Mouse (Mus musculus): ENCODE measurements around the gene Slc4a1. TPM values are rescaled to one million over a fixed set of nuclear protein-coding genes. Genes with fewer than 3 reads are reported as not detected.

The Slc4a1 gene
- total RNA-seq, 2 experiments from 2014 or later = 26.6 to 64.2 TPM

DNA sequence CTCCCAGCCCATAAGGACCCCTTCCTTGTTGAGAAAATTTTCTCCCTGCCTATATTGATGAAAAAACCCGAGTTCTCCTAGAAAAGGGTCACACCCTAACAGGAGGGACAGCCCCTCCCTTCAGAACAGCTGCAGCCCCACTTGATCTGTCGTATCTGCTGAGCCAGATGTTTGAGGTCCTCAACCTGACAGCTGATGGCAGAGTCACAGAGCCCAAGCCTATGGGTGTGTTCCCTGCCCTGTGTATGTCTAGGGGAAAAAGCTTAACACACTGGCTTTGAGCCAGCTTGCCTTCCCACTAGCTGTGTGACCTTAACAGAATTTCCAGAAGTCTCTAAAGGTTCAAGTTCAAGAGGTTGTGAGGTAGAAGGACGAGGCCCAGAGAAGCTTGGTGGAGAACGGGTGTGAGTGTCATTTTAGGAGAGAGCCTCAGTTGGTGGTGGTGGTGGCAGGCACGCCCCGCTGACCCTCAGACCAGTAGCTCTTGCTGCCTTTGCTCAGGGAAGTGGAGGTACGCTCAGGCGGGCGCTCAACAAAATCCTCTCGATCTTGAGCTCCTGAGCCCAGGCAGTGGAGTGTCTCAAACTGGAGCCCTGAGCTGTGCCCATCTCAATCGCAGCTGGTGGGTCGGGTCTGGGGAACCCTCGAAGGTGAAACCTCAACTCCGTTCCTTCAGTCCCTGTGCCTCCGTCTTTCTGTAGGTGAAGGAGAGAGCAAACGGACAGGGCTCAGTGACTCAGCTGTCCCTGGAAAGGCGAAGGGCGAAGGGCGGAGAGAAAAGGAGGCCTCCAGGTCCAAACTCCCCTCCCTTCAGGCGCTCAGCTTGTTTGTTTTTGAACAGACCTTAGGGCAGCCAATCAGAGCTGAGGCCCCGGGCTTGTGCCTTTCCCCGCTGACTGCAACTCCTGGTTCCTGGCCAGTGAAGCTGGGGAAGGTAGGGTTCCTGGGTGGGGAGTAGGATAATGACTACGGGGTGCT lies 9.5 kb upstream of the Slc4a1 start:
- peak; percentile 87 for DNase-seq

DNA sequence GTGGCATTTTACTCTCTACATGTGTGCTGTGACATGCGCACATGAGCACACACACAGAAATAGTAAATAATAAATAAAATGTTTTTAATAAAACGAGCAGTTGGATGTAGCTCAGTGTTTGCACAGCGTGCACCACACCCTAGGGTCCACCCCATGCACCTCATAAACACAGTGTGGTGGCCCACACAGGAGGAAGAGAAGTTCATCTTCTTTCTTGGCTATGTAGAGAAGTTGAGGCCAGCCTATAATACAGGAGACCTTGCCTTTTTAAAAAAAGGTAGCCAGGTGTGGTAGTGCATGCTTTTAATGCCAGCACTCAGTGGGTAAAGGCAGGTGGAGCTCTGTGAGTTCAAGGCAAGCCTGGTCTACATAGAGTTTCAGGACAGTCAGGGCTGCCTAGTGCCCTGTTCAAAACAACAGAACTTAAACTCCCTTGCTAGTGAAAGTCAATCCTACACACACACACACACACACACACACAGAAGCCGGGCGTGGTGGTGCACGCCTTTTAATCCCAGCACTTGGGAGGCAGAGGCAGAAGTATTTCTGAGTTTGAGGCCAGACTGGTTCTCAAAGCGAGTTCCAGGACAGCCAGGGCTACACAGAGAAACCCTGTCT lies 8.2 kb upstream of the Slc4a1 start:
- DNase-seq = no peak

DNA sequence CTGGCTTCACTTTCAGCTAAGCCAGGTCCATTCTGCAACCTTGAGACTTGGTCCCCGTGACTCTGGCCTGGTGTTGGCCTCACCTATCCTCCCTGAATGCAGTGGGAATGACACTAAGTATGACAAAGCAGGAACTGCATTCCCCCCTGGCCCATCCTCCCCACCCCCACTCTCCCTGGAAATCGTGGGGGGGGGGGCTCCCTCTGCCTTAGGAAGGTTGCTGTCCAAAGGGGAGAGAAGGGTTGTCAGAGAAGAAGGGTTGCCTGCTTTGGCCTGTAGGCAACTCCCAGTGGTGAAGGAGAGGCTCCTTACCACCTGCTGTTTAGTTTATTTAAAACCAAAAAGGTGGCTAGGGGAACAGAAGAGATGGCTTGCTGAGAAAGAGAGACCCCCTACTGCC lies 7.6 kb upstream of the Slc4a1 start:
- no peak for DNase-seq

DNA sequence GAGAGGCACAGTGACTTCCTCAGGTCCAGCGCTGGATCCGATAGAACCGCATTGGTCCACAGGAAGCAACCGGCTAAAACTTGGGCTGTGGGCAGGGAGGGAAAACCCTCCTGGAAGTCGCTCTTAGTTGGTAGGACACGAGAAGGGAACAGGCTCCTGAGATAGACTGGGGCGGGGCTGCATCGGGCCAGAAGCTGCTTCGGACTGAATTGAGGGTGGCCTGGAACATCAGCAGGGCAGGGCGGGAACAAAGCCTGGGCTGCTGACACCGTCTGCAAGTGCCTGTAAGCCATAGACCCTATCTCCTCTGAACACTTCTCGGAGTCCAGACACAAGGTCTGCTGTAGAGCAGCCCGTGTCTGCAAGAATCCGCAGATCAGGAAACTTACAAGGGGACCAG lies 6.9 kb upstream of the Slc4a1 start:
- no peak for DNase-seq

DNA sequence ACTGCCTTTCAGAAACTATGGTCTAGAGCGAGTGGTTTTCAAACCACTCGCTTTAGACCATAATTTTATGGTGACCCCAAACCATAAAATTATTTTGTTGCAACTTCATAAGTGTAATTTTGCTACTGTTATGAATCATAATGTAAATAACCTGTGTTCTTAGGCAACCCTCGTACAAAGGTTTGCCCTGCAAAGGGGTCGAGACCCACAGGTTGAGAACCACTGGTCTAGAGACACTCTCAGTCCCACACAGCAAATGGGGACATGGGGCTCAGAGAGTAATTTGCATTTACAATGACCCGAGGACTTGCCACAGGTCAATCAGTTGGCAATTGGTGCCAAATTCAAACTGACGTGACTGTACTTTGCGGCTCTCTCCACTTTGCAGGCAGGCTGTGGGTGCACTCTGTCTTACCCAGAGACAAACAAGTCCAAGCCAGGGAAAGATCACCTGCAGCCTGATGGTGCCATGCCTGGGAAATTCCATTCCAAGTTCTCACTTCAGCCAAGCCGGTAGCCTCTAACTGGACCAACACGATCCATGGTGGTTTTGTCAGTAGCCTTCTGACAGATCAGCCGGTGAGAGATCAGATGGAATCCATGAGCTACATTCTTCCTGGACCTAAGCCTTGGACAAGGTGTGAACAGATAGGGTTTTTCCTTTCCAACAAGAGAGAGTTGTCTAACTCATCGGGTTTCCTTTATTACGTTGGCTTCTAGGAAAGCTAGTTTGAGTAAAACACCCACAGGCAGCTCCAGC lies 6.1 kb upstream of the Slc4a1 start:
- no peak for DNase-seq

DNA sequence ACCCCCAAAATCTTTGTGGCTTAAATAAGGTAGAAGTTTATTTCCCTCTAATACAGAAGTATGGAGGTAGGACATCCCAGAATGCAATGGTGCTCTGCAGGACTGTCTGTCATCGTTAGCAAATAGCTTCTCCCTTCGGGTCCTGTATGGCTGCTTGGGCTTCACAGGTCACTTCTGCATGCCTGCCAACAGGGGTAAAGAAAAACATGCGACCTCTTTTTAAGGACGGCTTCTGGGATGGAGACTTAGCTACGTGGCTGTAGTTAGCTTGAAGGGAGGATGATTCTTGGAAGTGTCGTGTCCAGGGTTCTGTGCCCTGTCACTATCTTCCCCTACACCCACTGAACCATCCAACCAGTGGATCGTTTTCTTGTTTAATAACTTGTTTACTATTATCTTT lies 4.3 kb upstream of the Slc4a1 start:
- DNase-seq = no peak

DNA sequence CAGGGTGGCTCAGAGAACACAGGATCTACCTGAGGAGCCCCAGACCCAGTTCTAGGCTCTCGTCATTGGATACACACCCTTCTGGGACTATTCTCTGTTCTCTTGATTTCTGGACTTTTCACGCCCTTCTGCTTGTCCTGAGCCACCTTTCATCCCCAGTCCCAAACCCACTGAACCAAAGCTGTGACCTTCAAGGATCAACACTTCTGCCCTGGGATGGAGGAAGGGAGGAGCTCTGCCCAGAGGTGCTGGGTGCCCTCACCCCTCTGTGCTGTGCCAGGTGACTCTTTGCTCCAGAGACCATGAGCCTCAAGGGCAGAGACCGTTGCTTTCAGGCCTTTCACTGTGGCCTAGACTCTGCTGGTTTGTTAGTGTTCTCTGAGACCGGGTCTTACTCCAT lies 3.3 kb upstream of the Slc4a1 start:
- no peak for DNase-seq

DNA sequence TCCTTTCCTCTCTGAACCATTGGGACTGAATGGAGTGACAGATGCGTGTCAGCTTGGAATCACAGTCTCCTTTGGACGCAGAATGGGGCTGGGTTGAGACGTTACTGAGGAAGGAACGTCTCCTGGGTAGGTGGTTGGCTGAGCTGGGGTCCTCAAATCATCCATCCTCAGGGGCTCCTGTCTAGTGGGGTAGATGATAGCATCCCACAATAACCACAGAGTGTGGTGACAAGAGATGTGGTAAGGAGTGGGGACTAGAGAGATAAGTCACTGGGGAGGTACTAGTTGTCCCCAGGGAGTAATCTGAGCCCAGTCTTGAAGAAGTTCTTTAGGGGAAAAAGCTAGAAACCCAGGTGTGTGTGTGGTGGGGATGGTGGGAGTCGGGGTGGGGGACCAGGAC lies 2.3 kb upstream of the Slc4a1 start:
- DNase-seq = no peak

DNA sequence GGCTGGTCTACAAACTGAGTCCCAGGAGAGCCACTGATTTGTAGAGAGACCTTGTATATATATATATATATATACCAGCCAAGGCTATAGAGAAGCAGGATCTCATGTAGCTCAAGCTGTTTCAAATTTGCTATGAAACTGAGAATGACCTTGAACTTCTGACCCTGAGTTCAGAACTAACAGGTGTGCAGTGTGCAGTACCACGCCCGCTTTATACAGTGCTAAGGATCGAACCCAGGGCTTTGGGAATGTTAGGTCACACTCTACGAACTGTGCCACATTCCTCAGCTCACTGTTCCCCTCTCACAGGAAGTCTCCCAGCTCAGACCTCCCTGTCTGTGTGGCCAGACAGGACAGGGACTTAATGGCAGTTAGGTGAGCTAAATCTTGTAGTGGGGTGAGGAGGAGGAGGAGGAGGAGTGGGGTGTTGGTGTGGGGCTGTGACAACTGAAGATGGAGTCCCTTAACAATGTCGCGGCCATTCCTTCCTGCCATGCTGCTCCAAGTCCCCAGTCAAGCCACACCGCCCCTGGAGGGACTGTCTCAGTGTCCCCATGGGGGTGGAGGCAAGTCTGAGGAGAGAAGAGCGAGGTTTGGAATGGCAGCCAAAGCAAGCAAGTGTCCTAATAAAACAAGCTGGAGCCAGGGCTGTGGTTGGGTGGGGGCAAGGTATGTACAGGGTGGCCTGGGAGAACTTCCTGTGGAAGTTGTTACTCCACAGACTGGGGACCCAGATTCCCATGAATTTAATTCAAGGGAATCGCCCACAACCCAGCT lies 1.7 kb upstream of the Slc4a1 start:
- no peak for DNase-seq

DNA sequence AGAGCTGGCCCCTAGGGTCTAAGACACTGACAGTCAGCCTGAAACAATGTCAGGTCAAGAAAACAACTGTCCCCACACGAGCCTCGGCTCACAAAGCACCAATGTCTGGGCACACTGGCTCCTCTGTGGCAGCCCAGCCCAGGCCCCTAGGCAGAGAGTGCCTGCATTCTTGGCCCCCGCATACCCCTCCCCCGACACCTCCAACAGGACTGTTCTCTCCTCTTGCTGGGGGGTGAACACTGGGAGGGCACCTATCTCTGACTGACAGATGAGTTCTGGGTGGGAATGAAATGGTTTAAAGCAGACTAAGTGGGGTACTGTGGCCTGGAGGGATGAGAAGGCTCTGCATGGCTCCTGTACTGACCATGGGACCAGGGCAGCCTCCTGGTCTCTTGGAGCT lies 304 bp downstream of the Slc4a1 start:
- no peak for DNase-seq

DNA sequence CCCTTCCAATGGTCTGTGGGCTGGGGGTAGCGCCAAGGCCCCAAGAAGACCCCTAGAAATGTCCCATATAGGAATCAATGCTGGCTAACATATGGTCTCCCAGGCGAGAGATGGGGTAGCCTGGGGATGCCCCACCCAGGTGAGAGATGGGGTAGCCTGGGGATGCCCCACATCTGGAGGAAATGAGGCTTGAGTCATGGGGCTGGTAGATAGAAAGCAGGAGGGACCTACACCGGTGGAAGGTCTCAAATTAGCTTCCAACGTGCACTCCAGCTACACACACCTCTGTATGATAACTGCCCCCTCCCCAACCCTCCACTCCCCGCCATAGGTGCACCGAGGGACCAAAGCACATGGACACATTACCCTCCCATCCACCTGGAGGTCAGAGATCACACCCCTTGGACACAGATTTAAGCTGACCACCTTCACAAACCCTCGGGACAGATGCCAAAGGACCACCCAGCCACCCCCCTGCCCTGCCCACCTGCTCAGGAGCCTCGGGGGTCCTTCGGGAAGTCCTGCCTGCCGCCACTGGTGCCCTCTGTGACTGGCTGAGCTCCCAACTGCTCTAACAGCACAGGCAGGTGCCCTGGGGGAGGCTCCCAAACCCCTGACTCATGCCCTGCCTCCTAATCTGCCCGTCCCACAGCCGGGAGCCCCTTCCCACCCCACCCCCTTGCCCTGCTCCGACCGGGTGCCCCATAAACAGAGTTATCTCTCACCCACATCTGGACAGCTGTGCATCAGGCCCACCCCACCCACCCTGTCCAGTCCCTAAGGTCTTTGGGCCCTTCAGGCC lies 1.2 kb downstream of the Slc4a1 start:
- no peak for DNase-seq

DNA sequence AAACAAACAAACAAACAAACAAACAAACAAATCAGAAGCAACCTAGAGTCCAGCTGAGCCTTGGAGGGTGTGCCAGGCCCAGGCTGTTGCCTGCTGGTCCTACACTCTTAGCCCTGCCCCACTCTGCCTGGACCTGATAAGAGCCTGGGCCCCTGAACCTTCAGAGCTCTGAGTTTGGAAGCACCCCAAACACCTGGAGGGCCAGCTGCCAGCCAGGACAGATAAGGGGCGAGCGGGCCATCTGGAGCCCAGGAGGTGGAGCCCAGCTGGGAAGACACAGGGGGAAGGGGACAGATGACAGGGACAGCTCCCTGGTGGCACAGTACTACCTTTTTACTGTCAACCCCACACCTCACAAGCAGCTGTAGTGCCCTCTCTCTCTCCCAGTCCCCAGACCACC lies 2.4 kb downstream of the Slc4a1 start:
- DNase-seq = no peak

DNA sequence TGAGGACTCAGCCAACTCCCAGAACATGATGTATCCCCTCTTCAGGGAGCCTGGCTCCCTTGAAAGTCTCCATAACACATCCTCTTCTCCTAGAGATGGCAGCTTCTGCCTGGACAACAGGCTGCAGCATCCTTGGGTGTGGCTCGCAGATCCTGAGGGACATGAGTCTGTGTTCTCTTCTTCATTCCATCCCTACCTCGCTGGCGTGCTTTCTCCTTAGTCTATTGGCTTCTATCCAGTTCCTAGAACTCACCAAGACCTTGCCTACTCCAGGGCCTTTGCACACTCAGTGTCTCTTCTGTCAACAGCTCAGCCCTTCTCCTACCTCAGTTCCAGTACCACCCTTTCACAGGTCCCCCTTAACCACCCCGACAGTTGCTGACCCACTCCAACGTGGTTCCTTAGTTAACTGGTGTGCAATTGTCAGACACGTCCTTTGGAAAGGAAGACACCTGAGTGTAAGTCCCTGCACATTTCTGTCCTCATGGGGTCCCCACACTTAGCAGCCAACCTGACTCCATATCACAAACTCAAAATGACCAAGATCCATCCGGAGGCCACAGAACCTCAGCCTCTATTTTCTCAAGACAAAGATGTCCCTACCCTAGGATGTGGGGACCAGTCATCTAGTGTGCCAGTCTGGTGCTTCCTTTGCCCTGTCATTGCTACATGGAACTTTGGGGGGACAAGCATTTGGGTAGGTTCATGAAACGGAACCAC lies 4.1 kb downstream of the Slc4a1 start:
- no peak for DNase-seq

DNA sequence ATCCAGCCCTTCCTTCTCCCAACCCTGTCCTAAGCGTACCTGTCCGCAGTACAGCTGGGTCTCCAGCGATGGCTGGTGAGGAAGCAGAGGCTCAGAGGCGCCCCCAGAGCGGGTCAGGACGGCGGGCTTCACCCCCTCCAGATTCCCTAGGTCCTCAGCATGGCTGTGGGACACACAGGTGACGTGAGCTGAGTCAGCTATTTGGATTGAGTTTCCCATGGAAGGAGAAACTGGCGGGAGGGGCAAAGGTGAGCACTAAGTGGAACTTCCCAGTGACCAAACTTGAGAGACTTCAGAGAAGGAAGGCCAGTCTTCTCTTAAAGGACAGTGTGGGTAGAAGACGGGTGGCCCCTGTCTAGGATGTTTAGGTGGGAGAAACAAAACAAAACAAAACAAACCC lies 7.6 kb downstream of the Slc4a1 start:
- DNase-seq = no peak

DNA sequence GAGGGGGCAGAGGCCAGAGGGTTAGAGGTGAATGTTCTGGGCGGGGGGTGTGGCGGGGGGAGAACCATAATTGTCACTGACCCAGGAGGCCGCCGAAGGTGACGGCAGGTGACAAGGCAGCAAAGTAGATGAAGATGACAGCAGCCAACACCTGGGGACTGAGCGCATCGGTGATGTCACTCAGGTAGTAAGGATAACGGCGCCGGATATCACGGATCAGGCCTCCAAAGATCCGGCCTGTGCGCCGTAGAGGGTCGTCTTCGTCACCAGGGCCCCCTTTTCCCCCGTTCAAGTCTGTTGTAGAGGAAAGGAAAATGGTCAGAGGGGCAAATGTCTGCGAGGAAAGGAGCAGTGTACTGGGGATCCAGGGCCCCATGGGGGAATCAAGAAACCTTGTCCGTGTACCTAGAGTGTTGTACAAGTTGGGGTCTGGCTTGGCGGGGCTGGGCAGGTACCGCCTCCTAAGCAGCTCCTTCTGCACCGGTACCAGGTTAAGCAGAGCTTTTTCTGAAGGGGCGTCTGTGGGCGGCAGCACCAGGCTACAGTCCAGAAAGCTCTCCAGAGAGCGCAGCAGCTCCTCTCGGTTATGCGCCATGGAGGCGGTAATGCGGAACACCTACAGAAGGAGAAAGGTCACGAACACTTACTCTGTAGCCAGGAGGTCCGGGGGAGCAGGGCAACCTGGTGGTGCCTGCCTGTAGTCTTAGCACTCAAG lies 9.2 kb downstream of the Slc4a1 start:
- no peak for DNase-seq

DNA sequence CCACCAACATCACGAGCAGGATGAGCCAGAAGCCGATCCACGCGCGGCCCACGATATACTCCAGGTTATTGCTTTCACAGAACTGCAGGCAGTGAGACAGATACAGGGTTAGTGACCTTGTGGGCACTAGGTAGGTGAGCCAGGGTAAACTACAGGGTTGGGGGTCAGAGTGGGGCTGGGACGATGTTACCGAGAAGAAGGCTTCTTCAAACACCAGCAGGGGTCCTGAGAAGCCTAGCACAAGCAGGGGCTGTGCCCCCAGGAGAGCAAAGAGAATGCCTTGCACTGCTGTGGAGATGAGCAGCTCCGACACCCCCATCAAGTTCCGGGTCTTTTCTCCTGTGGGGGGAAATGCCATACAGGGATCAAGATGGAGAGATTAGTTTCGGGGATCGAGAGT lies 9.8 kb downstream of the Slc4a1 start:
- no peak for DNase-seq

DNA sequence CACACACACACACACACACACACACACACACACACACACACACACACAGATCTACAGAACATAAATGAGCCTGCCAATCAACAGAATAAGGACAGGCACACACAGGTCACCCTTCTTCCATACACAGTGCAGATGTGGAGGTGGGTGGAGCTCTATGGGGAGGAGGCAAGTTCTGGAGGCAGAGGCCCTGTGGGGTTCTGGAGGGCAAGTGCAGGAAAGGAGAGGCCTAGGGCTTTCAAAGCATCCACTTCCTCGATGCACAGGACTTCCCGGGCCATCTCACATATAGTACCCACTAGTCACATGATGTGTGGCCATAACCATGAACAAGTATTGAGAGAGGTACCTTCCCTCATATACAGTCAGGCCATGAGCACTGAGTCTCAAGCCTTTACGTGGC lies 10.5 kb downstream of the Slc4a1 start:
- no peak for DNase-seq

DNA sequence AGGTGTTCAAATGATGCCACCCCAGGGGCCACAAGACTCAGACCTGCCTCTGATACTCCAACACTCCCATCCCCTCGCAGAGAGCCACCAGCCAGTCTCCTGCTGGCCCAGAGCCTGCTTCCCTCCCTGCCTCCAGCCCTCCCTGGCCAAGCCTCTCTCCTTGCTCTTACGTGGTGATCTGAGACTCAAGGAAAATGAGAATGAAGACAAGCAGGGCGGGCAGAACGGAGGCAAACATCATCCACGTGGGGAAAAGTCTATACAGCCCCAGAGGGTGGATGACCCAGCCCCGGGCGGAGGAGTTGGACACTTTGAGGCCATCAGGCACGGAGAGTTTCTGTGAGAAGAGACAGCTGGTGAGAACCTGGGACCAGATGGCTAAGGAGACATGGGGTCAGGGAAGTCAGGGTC lies 13.0 kb downstream of the Slc4a1 start:
- DNase-seq = no peak

DNA sequence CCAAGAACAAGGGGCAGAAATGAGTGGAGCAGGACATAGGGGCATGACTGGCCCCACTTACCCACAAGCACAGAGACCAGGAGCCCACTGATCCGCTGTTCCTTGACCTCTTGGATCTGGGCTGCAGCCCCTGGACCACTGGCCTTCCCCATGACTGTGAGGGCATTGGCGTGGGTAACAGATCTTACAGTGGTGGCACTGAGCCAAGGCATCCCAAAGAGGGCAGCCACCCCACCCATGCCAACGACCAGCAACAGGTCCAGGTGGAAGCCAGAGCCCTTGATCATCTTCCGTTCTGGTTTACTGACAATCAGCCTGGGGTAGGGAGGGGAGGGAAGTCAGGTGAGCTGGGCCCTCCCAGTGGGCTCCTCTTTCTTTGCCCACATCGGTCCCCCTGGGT lies 13.6 kb downstream of the Slc4a1 start:
- DNase-seq = no peak

DNA sequence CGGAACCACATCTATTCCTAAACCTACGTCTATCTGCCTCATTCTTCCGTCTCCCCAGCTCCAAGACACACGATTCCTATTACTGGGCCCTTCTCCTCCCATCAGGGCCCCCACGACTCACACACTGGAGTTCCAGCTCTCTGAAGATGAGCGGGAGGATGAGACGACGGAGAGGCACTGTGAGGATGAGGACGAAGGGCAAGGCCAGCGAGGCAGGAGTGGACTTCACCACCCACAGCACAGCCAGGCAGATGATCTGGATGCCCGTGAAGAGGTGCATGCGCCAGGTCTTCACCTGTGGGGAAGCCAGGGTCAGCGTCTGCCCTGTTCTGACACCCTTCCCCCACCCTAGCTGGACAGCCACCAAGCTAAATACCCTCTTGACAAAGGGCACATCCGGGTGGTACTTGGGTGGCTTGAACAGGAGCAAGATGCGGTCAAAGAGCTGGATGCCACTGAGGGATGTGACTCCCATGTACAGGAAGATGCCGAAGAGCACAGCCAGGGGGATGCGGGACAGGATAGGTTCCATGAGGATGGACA lies 15.0 kb downstream of the Slc4a1 start:
- no peak for DNase-seq

All from adrenal gland, postnatal 10 days (tissue).